Mouse (Mus musculus): ENCODE measurements around the gene Tiam1. TPM values are rescaled to one million over a fixed set of nuclear protein-coding genes. Genes with fewer than 3 reads are reported as not detected.

Tiam1 gene
- polyA plus RNA-seq, 1 experiment = 10.7 TPM

DNA sequence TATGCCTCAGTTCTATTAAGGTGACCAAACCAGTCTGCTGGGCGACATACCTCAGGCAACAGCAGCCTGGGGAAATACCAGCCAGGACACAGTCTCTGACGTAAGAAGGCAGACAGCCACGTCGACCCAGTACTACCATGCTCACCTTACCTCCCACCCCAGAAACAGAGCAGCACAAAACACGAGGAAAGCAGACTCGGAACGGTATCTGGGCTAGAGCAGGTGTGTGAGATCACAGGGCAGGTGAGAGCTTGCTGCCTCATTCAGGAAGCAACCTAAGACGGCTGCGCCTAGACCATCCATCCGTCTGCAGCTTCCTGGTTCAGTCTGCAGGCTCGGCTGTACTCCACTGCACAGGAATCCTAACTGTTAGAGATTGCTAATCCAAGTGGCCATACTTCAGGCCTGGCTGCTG is 45.4 kb downstream of the Tiam1 start:
- Histone ChIP-seq H3K27ac (ENCODE audit: control insufficient read depth, insufficient read depth, low read depth, low read length, poor library complexity) (no peak overlapping the region), H3K4me1 (ENCODE audit: control insufficient read depth, insufficient read depth, low read length) (no peaks in the 10 kb centered on the region; the same call in 1 of the 2 replicates), H3K4me3 (replicated peaks; ENCODE audit: control insufficient read depth, low read depth, low read length) (no peak overlapping the region)
- TF ChIP-seq POLR2A (IDR thresholded peaks at IDR 0.05; ENCODE audit: borderline replicate concordance, control insufficient read depth, low read depth, low read length) (no peak), CTCF (IDR thresholded peaks at IDR 0.05; ENCODE audit: control insufficient read depth, insufficient read depth, low read length) (no peak)
- 76% methylated on average over 11 of the region's 11 CpGs for WGBS

DNA sequence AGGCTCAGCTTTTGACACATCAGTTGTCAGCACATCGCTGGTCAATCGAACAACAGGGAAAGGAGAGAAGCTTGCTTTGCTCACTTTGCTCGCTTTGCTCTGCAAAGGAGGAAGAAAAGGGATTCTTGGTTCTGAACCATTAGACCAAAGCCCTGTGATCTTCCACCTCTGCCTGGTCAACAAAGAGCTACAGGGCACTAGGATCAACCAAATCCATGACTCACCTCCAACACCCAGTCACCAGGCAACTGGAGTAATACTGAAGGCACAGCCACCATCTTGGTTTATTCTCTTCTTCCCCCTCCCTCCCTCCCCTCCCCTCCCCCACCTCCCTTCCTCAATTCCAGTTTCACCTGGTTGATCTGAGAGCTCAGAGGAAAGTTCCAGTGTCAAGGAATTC is 45.8 kb downstream of the Tiam1 start:
- no peak overlapping the region for H3K4me3 ChIP-seq (replicated peaks; ENCODE audit: control insufficient read depth, low read depth, low read length)
- TF ChIP-seq CTCF (IDR thresholded peaks at IDR 0.05; ENCODE audit: control insufficient read depth, insufficient read depth, low read length) (no peak), POLR2A (IDR thresholded peaks at IDR 0.05; ENCODE audit: borderline replicate concordance, control insufficient read depth, low read depth, low read length) (no peak)
- no peaks in the 10 kb centered on the region; the same call in 1 of the 2 replicates for H3K4me1 ChIP-seq (ENCODE audit: control insufficient read depth, insufficient read depth, low read length)
- H3K27ac ChIP-seq (ENCODE audit: control insufficient read depth, insufficient read depth, low read depth, low read length, poor library complexity) = no peak overlapping the region
- 80% methylated on average over 3 of the region's 3 CpGs for WGBS

GRCm38 (mm10) chr16:90096011-90096410 is 47.6 kb downstream of the Tiam1 start:
- no peak for TF ChIP-seq CTCF (IDR thresholded peaks at IDR 0.05; ENCODE audit: control insufficient read depth, insufficient read depth, low read length)
- TF ChIP-seq POLR2A (IDR thresholded peaks at IDR 0.05; ENCODE audit: borderline replicate concordance, control insufficient read depth, low read depth, low read length) = no peak
- no peak overlapping the region for H3K27ac ChIP-seq (ENCODE audit: control insufficient read depth, insufficient read depth, low read depth, low read length, poor library complexity)
- H3K4me1 ChIP-seq (ENCODE audit: control insufficient read depth, insufficient read depth, low read length) = peaks cover 1% of the 10 kb centered on the region
- WGBS = 41% methylated on average over 5 of the region's 5 CpGs
- no peak overlapping the region for H3K4me3 ChIP-seq (replicated peaks; ENCODE audit: control insufficient read depth, low read depth, low read length)

DNA sequence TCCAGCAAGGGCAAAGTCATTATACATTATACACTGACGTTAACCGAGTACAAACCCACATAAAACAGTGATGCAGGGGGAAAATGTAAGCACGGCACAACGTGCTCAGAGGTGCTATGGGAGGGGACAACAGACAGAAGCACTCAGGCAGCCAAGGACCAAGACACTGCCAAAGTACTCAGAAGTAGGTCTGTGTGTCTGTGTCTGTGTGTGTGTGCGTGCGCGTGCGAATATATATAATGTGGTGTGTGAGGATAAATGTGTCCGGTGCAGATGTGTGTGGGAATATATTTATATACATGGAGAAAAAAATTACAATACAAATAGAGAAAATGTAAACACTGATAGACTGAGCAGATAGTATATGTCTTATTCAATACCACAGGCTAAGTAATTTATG is 50.6 kb downstream of the Tiam1 start:
- Histone ChIP-seq H3K4me1 (ENCODE audit: control insufficient read depth, insufficient read depth, low read length) (peaks cover 2% of the 10 kb centered on the region), H3K27ac (ENCODE audit: control insufficient read depth, insufficient read depth, low read depth, low read length, poor library complexity) (no peak overlapping the region), H3K4me3 (replicated peaks; ENCODE audit: control insufficient read depth, low read depth, low read length) (no peak overlapping the region)
- 83% methylated on average over 9 of the region's 9 CpGs for WGBS
- TF ChIP-seq CTCF (IDR thresholded peaks at IDR 0.05; ENCODE audit: control insufficient read depth, insufficient read depth, low read length) (no peak), POLR2A (IDR thresholded peaks at IDR 0.05; ENCODE audit: borderline replicate concordance, control insufficient read depth, low read depth, low read length) (no peak)

DNA sequence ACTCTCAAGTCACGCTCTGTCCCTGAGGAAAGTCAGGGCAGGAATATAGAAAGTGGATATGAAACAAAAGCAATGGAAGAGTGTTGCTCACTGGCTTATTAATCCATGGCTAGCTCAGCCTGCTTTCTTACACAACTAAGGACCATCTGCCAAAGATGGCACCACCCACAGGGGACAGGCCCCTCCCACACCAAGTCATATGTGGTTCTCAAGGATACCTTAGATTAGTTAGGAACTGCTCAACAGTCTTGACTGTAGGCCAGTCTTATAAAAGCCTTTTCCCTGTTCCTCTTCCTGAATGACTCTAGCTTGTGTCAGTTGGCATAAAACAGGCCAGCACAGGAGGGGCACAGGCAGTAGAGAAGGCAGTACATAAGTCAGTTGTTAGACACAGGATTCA is 51.7 kb downstream of the Tiam1 start:
- TF ChIP-seq CTCF (IDR thresholded peaks at IDR 0.05; ENCODE audit: control insufficient read depth, insufficient read depth, low read length) (no peak), POLR2A (IDR thresholded peaks at IDR 0.05; ENCODE audit: borderline replicate concordance, control insufficient read depth, low read depth, low read length) (no peak)
- Histone ChIP-seq H3K4me1 (ENCODE audit: control insufficient read depth, insufficient read depth, low read length) (peaks cover 2% of the 10 kb centered on the region), H3K4me3 (replicated peaks; ENCODE audit: control insufficient read depth, low read depth, low read length) (no peak overlapping the region), H3K27ac (ENCODE audit: control insufficient read depth, insufficient read depth, low read depth, low read length, poor library complexity) (no peak overlapping the region)
- 77% methylated on average over 1 of the region's 1 CpGs for WGBS

DNA sequence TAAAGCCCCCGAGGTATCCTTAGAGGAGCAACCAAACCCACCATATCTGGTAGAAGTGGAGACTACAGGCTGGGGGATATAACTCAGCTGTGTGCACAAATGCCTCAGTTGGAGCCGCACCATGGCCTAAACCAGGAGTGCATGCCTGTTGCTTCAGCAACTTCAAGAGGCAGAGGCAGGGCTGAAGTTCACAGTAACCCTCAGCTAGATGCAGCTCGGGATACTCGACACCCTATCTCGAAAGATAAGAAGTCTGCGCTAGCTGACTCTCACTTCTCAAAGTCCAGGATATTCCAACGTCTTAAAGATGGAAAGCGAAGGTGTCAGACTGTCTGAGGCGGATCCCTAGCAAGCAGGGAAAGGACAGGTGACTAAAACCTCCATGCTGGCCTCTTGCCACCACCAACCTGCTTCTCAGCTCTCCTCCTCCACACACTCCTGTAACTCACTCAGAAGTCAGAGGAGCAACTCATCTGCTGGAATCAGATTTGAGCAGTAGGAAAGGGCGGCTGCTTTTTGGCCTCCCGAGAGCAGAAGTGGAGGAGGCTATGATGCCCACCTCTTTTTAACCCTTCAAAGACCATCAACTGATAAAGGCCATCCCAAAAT is 52.4 kb downstream of the Tiam1 start:
- 62% methylated on average over 11 of the region's 11 CpGs for WGBS
- no peak overlapping the region for H3K4me3 ChIP-seq (replicated peaks; ENCODE audit: control insufficient read depth, low read depth, low read length)
- H3K4me1 ChIP-seq (ENCODE audit: control insufficient read depth, insufficient read depth, low read length) = peaks cover 2% of the 10 kb centered on the region
- TF ChIP-seq POLR2A (IDR thresholded peaks at IDR 0.05; ENCODE audit: borderline replicate concordance, control insufficient read depth, low read depth, low read length) (no peak), CTCF (IDR thresholded peaks at IDR 0.05; ENCODE audit: control insufficient read depth, insufficient read depth, low read length) (no peak)
- 0 out of 2 replicates have a peak overlapping the region, but pooled peaks have one; percentile 23 for H3K27ac ChIP-seq (ENCODE audit: control insufficient read depth, insufficient read depth, low read depth, low read length, poor library complexity)

DNA sequence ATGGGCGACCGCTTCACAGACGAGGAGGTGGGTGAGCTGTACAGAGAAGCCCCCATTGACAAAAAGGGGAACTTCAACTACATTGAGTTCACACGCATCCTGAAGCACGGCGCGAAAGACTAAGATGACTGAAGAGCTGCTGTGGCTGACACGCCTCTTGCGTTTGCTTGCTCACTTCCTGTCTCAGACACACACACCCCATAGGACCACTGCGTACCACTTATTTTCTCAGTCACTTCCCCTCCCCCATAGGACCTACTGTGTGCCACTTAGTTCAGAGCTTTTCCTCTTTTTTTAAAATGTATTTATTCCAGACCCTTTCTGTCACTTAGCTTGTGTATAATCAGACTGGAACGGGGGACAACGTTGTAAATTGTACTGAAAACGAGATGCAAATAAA is 53.2 kb downstream of the Tiam1 start:
- Histone ChIP-seq H3K4me3 (replicated peaks; ENCODE audit: control insufficient read depth, low read depth, low read length) (no peak overlapping the region), H3K4me1 (ENCODE audit: control insufficient read depth, insufficient read depth, low read length) (peaks cover 2% of the 10 kb centered on the region), H3K27ac (ENCODE audit: control insufficient read depth, insufficient read depth, low read depth, low read length, poor library complexity) (no peak overlapping the region)
- 60% methylated on average over 13 of the region's 13 CpGs for WGBS
- TF ChIP-seq CTCF (IDR thresholded peaks at IDR 0.05; ENCODE audit: control insufficient read depth, insufficient read depth, low read length) (no peak), POLR2A (IDR thresholded peaks at IDR 0.05; ENCODE audit: borderline replicate concordance, control insufficient read depth, low read depth, low read length) (no peak)

DNA sequence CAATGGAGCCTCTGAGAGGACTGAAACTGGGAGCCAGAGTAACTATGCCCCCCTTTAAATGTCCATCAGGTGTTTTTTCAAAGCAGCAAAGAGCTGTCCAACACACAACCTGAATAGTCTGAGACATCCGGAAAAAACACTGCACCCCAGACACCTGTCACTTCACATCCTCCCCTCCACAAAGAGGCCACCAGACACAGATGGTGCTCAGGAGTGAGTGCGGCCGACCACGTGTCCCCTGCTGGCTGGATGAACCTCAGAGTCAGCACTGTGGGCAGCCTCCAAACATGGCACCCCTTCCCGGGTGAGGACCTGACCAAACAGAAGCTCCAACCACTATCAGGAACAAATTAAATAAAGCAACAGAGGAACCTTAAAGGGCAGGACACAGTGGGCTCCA is 56.3 kb downstream of the Tiam1 start:
- TF ChIP-seq CTCF (IDR thresholded peaks at IDR 0.05; ENCODE audit: control insufficient read depth, insufficient read depth, low read length) = no peak
- no peak for TF ChIP-seq POLR2A (IDR thresholded peaks at IDR 0.05; ENCODE audit: borderline replicate concordance, control insufficient read depth, low read depth, low read length)
- Histone ChIP-seq H3K4me3 (replicated peaks; ENCODE audit: control insufficient read depth, low read depth, low read length) (no peak overlapping the region), H3K4me1 (ENCODE audit: control insufficient read depth, insufficient read depth, low read length) (peaks cover 2% of the 10 kb centered on the region), H3K27ac (ENCODE audit: control insufficient read depth, insufficient read depth, low read depth, low read length, poor library complexity) (no peak overlapping the region)
- 67% methylated on average over 5 of the region's 5 CpGs for WGBS

GRCm38 (mm10) chr16:90086111-90086510 is 57.5 kb downstream of the Tiam1 start:
- no peak for TF ChIP-seq POLR2A (IDR thresholded peaks at IDR 0.05; ENCODE audit: borderline replicate concordance, control insufficient read depth, low read depth, low read length)
- TF ChIP-seq CTCF (IDR thresholded peaks at IDR 0.05; ENCODE audit: control insufficient read depth, insufficient read depth, low read length) = no peak
- Histone ChIP-seq H3K4me3 (replicated peaks; ENCODE audit: control insufficient read depth, low read depth, low read length) (no peak overlapping the region), H3K4me1 (ENCODE audit: control insufficient read depth, insufficient read depth, low read length) (peaks cover 2% of the 10 kb centered on the region), H3K27ac (ENCODE audit: control insufficient read depth, insufficient read depth, low read depth, low read length, poor library complexity) (no peak overlapping the region)
- 85% methylated on average over 6 of the region's 6 CpGs for WGBS
